Mouse (Mus musculus) forebrain, embryonic 12.5 days (tissue): Measurements from ENCODE around the gene Pfpl. TPM values are rescaled to one million over a fixed set of nuclear protein-coding genes. Genes with fewer than 3 reads are reported as not detected.
A peak's percentile ranks its signal among the peaks of the same experiment; 100 is the strongest.

Source experiments
- ATAC-seq: fragments of 200-750 bp; cut with Nextera tagmentation; 2 replicates; pipeline ENCODE4 v1.8.0; 2017; ENCODE audit warnings: moderate TSS enrichment; ENCODE audit not compliant: low FRiP score
- H3K27ac ChIP-seq: fragments of 300-500 bp; sonication (generic); 2 replicates; pipeline ENCODE4 v1.5.1; 2016; ENCODE audit warnings: mild to moderate bottlenecking
- H3K27me3 ChIP-seq: fragments of 300-500 bp; sonication (generic); 2 replicates; pipeline ENCODE4 v1.6.1; 2016; ENCODE audit warnings: mild to moderate bottlenecking
- H3K36me3 ChIP-seq: fragments of 300-500 bp; sonication (generic); replicated peaks from 2 replicates; pipeline ENCODE4 v1.6.1; 2016; ENCODE audit warnings: mild to moderate bottlenecking
- H3K4me1 ChIP-seq: fragments of 300-500 bp; sonication (generic); 2 replicates; pipeline ENCODE4 v1.6.1; 2016
- H3K4me2 ChIP-seq: fragments of 300-500 bp; sonication (generic); 2 replicates; pipeline ENCODE4 v1.6.1; 2016; ENCODE audit warnings: mild to moderate bottlenecking, moderate library complexity
- H3K4me3 ChIP-seq: fragments of 300-500 bp; sonication (generic); replicated peaks from 2 replicates; pipeline ENCODE4 v1.5.1; 2016; ENCODE audit warnings: mild to moderate bottlenecking
- H3K9ac ChIP-seq: fragments of 300-500 bp; sonication (generic); 2 replicates; pipeline ENCODE4 v1.6.1; 2016; ENCODE audit warnings: mild to moderate bottlenecking
- H3K9me3 ChIP-seq: fragments of 300-500 bp; sonication (generic); 2 replicates; pipeline ENCODE4 v1.6.1; 2016
- WGBS: fragments of 180-500 bp; shearing (Covaris S2); methylation state at CpG from one replicate; pipeline ENCODE4 v1.1.7; 2016; 5-methylcytosine and 5-hydroxymethylcytosine counted together
- polyA plus RNA-seq: library from polyadenylated mRNA; unstranded; fragments of >200 nt; fragmentation: Nextera tagmentation; extraction: Ambion mirVana; gene quantifications from 2 replicates; pipeline ENCODE4 v1.2.1, GENCODE M21; 2016

Pfpl gene
- polyA plus RNA-seq: not detected in 2 replicates

DNA sequence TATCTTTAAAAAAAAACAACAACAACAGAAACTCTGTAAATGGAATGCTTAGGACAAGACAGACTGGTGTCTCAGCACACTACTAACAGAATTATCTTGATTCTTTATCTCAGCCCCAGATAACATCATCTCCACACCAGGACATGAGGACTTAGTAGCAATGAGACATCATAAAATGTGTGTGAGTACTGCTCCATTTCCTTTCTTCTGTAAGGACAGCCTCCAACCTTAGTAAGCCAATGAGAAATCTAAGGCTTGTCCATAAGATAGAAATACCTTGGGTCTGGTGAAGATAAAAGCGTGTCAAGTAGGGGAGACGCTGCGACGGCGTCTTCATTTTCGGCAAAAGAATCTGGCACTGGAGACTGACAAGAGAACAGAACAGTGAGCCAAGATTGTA is at the start of gene Pfpl:
TSS of gene Pfpl (plus strand) at position 301 of the 400 bp plus-strand sequence.
- no peak for ATAC-seq
- no peaks in the 10 kb centered on the region for H3K27me3 ChIP-seq
- H3K9ac ChIP-seq: no peak within 1 kb of the TSS
- H3K4me2 ChIP-seq: no peak within 1 kb of the TSS
- H3K4me3 ChIP-seq: no peak within 1 kb of the TSS
- H3K27ac ChIP-seq: no peak within 1 kb of the TSS
- no peaks in the 10 kb centered on the region for H3K4me1 ChIP-seq
- 95% methylated on average over 6 of the region's 6 CpGs for WGBS
- H3K36me3 ChIP-seq: no peaks in the 10 kb centered on the region
- H3K9me3 ChIP-seq: no peaks in the 10 kb centered on the region

DNA sequence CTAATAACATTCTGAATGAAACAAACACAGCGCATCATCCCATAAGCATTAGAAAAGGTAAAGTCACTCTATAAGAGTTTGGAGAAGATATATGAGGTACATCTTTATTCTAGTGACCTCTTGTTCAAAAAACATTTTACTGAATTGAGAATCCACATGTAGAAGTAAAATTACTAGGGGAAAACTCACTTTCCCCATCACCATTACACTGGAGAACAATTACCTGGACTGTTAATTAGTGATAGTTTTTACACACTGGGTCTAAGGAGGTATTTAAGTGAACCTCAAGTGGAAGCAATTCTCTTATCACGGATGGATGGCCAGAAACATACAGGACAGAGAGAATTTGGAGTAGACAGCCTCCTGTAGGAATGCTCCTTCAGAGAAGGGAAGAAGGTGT is 40.7 kb upstream of the Pfpl start, which contains the start of gene Olfr1440:
TSS of gene Olfr1440 (plus strand) at position 301 of the 400 bp plus-strand sequence.
- 81% methylated on average over 2 of the region's 2 CpGs for WGBS
- H3K27me3 ChIP-seq: no peaks in the 10 kb centered on the region

DNA sequence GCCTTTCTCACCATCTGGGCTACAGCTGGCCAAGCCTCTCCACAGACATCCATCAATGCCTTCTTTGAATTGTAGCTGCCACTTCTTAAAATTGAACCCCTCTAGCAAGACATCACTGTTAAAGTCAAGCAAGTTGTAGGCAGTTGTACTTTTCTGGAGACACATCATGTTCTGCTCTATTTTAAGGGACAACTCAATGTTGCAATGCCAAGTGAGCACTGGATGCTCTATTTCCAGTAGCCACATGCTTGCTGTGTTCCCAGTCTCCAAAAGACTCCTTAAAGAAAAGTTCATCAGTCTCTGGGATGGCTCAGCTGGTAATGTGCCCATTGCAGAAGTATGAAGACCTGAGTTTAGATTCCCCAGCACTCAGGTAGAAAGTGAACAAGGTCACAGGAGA is 14.0 kb upstream of the Pfpl start:
- Histone ChIP-seq H3K27me3 (no peaks in the 10 kb centered on the region), H3K9ac (no peak overlapping the region), H3K36me3 (no peaks in the 10 kb centered on the region), H3K4me2 (no peak overlapping the region), H3K4me3 (no peak overlapping the region), H3K27ac (no peak overlapping the region), H3K9me3 (no peaks in the 10 kb centered on the region), H3K4me1 (no peaks in the 10 kb centered on the region)
- ATAC-seq: no peak

More for the DNA sequence above, 40.7 kb upstream of the Pfpl start, which contains the start of gene Olfr1440:
- H3K4me2 ChIP-seq: no peak within 1 kb of the TSS
- ATAC-seq: no peak
- no peak within 1 kb of the TSS for H3K9ac ChIP-seq
- no peak within 1 kb of the TSS for H3K4me3 ChIP-seq
- no peaks in the 10 kb centered on the region for H3K4me1 ChIP-seq
- no peaks in the 10 kb centered on the region for H3K36me3 ChIP-seq
- H3K27ac ChIP-seq: no peak within 1 kb of the TSS
- H3K9me3 ChIP-seq: no peaks in the 10 kb centered on the region

DNA sequence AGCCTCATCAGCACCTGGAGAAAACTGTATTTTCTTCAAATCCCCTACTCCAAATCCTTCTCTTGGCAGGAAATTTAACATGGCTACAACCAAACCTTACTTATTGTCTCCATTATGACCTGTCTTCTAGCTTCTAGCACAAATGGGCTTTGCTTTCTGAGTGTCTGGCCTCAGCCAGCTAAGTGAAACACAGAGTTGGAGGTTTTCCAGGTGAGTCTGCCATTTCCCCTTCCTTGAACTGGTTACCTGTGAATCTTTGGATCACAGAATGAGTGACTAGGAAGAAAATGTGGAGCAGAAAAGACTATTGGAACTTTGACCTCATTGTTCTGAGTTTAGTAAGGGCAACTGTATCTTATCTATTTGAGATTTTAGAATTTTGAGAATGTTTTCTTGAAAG is 10.3 kb upstream of the Pfpl start, which contains the start of gene Olfr1441:
TSS of gene Olfr1441 (plus strand) at position 73 of the 400 bp plus-strand sequence.
- no peaks in the 10 kb centered on the region for H3K27me3 ChIP-seq
- no peak for ATAC-seq
- no peak within 1 kb of the TSS for H3K4me2 ChIP-seq
- no peaks in the 10 kb centered on the region for H3K36me3 ChIP-seq
- no peak within 1 kb of the TSS for H3K27ac ChIP-seq
- H3K4me1 ChIP-seq: no peaks in the 10 kb centered on the region
- no peak within 1 kb of the TSS for H3K4me3 ChIP-seq
- no peak within 1 kb of the TSS for H3K9ac ChIP-seq
- H3K9me3 ChIP-seq: no peaks in the 10 kb centered on the region

DNA sequence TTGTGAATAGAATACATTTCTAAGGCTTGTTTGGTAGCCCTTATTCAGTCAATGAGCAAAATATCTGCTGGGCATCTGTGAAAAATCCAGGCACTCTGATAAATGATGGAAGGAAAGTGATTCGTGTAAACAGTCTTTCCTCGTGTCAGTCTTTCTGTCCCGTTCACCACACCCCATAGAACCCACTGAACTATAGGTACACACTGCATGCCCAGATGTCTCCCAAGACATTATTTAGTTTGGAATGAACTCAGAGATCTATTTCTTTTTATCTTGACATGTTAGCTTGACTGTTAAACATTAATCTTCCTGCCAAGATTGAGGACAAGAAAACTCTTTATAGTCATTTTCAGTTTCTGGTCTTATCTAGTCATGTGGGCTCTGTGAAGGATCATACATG is 9.4 kb upstream of the Pfpl start:
- no peak for ATAC-seq
- Histone ChIP-seq H3K9me3 (no peaks in the 10 kb centered on the region), H3K36me3 (no peaks in the 10 kb centered on the region), H3K27ac (no peak overlapping the region), H3K9ac (no peak overlapping the region), H3K27me3 (no peaks in the 10 kb centered on the region), H3K4me2 (no peak overlapping the region), H3K4me3 (no peak overlapping the region), H3K4me1 (no peaks in the 10 kb centered on the region)
- 83% methylated on average over 3 of the region's 3 CpGs for WGBS

DNA sequence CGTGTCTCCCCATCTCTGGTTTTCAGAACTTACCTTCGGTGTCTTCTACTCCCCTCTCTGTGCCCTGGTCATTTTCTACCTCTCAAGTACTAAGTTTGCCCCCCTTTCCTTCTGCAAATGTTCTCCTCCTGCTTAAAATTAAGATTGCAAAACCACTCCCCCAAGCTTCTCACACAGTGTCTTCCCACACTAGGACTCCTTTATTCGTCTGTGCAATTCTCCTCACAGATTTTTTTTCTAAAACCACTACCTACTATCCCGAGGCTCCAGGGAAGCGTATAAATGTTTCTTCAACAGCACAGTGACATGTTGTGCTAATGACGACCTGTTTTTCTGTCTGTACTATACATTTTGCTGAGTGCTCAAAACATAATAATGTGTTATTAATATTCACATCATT is 7.2 kb upstream of the Pfpl start:
- no peak overlapping the region for H3K9ac ChIP-seq
- 82% methylated on average over 6 of the region's 6 CpGs for WGBS
- no peak overlapping the region for H3K4me3 ChIP-seq
- no peaks in the 10 kb centered on the region for H3K4me1 ChIP-seq
- H3K36me3 ChIP-seq: no peaks in the 10 kb centered on the region
- H3K27me3 ChIP-seq: no peaks in the 10 kb centered on the region
- no peak overlapping the region for H3K4me2 ChIP-seq
- no peaks in the 10 kb centered on the region for H3K9me3 ChIP-seq
- no peak for ATAC-seq
- no peak overlapping the region for H3K27ac ChIP-seq

DNA sequence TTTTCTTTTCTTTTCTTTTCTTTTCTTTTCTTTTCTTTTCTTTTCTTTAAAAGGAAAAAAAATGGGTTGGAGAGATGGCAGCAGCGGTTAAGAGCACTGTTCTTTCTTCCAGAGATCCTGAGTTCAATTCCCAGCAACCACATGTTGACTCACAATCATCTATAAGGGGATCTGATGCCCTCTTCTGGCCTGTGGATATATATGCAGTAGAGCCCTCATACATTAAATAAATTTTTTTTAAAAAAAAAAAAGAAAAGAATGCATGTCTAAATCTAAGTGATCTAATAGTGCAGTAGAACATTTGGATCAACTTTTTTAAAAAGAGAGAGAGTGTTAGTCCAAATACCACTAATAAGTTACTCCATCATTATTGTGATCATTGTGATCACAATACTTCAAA is 6.0 kb upstream of the Pfpl start:
- no peaks in the 10 kb centered on the region for H3K4me1 ChIP-seq
- WGBS: 89% methylated on average over 1 of the region's 1 CpGs
- H3K9me3 ChIP-seq: no peaks in the 10 kb centered on the region
- no peak for ATAC-seq
- H3K27me3 ChIP-seq: no peaks in the 10 kb centered on the region
- H3K27ac ChIP-seq: no peak overlapping the region
- no peak overlapping the region for H3K4me2 ChIP-seq
- no peak overlapping the region for H3K9ac ChIP-seq
- no peaks in the 10 kb centered on the region for H3K36me3 ChIP-seq
- no peak overlapping the region for H3K4me3 ChIP-seq

DNA sequence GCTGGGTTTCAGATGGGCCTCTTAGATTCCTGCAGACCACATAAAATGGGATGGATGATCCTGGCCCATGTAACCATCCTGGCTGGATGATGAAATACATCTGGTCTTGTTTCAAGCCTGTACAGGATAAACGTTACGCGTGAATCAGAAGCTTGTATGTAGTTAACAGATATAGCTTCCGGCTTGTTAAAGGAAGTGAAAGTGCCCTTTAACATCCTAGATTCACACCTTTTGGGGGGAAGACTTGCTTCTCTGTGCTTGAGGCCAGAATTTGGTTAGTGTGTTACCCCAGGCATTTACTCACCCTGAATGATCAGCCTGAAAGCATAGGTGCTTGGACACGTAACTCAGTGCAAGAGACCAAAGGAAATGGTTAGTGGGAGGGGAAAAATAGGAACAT is 604 bp upstream of the Pfpl start:
- Histone ChIP-seq H3K27me3 (no peaks in the 10 kb centered on the region), H3K9ac (no peak overlapping the region), H3K9me3 (no peaks in the 10 kb centered on the region), H3K4me2 (no peak overlapping the region), H3K27ac (no peak overlapping the region), H3K36me3 (no peaks in the 10 kb centered on the region), H3K4me3 (no peak overlapping the region), H3K4me1 (no peaks in the 10 kb centered on the region)
- no peak for ATAC-seq
- WGBS: 88% methylated on average over 5 of the region's 5 CpGs

DNA sequence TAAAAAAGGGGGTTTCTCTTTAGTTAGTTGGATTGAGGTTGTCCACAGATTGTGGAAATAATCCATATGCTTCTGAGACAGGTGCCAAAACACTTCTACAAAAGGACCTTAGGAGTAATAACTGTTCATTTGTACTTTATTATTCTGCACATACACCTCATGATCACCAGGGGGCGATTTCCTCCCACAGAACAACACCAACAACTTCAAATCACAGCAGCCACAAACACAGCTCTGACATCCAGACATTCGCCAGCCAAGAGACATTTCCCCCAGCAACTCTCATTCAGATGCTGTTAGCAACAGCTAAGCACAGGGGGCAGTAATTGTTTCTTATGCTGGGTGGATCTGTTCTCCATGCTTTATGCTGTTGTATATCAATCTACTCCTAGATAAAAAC is 5.3 kb downstream of the Pfpl start:
- ATAC-seq: peak; percentile 71; the same call in 1 of the 2 replicates
- Histone ChIP-seq H3K4me2 (no peak overlapping the region), H3K27ac (no peak overlapping the region), H3K36me3 (no peaks in the 10 kb centered on the region), H3K4me1 (no peaks in the 10 kb centered on the region), H3K4me3 (no peak overlapping the region), H3K27me3 (no peaks in the 10 kb centered on the region), H3K9ac (no peak overlapping the region), H3K9me3 (no peaks in the 10 kb centered on the region)
- 5% methylated on average over 2 of the region's 2 CpGs for WGBS

DNA sequence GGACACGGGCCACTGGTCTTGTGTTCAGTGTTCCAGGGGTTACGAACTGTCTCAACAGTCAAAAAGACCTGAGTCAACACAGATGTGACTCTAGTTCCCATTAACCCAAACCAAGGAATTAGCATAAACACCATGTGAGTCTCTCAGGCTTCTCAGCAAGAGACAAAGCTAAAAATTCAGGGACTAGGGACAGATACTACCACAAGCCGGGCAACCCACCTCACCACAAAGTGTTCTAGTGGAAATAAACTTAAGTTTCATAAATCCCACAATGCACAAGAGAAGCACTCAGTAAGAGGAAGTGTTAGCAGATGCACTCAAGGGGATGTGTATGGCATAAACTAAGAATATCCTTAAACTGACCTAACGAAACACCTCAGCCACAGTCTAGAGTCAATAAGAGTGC is 7.3 kb downstream of the Pfpl start:
- Histone ChIP-seq H3K4me1 (no peaks in the 10 kb centered on the region), H3K27me3 (no peaks in the 10 kb centered on the region), H3K27ac (no peak overlapping the region), H3K36me3 (no peaks in the 10 kb centered on the region), H3K4me2 (no peak overlapping the region), H3K9ac (no peak overlapping the region), H3K9me3 (no peaks in the 10 kb centered on the region), H3K4me3 (no peak overlapping the region)
- WGBS: 85% methylated on average over 4 of the region's 4 CpGs
- no peak for ATAC-seq

DNA sequence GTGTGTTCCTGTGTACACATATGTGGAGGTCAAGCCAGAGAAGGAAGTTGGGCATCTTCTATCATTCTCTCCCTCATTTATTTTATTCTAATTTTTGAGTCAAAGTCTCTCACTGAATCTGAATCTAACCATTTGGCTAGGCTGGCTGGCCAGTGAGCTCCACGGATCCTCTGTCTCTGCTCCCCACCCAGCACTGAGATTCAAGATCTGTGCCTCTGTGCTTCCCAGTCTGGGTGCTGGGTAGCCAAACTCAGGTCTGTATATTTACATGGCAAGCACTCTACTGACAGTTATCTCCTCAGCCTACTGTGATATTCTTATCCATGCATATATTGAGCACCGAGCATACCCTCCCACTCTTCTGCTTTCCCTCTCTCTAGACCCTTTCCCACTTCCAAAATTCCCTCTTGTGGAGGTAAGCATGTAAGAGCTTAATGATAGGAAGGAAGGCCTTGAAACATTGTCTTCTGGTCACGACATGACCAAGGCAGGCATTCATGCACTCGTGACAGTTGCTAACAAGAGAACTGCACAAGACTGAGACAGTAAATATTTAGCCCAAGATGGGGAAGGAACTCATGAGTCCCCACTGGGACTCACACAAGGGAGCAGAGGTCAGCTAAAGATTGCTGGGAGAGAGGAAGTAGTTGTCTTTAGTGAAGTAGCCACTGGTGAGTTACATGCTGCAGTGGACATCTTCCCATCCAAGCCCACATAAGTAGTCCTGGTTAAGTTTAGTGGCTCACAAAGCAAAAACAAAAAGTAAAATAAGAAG is 8.2 kb downstream of the Pfpl start:
- Histone ChIP-seq H3K36me3 (no peaks in the 10 kb centered on the region), H3K27ac (no peak overlapping the region), H3K9ac (no peak overlapping the region), H3K4me1 (no peaks in the 10 kb centered on the region), H3K4me3 (no peak overlapping the region), H3K9me3 (no peaks in the 10 kb centered on the region), H3K4me2 (no peak overlapping the region), H3K27me3 (no peaks in the 10 kb centered on the region)
- ATAC-seq: no peak
- 91% methylated on average over 4 of the region's 4 CpGs for WGBS

DNA sequence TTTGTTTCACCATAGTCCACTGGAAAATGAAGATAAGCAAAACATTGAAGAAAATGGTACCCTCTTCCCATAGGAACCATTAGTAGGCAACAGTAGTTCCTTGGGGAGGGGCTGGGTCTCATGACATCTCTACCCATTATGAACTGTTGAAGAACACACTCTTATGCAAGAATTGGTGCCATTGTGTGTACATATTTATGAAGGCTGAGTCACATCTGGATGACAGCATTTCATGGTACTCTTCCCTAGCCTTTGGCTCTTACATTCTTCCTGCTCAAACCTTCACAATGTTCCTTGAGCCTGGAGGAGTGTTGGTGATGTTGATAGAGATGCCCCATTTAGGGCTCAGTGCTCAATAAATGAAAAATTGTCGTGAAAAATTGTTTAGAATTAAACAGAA is 11.9 kb downstream of the Pfpl start:
- Histone ChIP-seq H3K4me2 (no peak overlapping the region), H3K27me3 (no peaks in the 10 kb centered on the region), H3K9me3 (no peaks in the 10 kb centered on the region), H3K36me3 (no peaks in the 10 kb centered on the region), H3K4me3 (no peak overlapping the region), H3K9ac (no peak overlapping the region), H3K4me1 (no peaks in the 10 kb centered on the region), H3K27ac (no peak overlapping the region)
- ATAC-seq: no peak
- WGBS: 67% methylated on average over 1 of the region's 1 CpGs

DNA sequence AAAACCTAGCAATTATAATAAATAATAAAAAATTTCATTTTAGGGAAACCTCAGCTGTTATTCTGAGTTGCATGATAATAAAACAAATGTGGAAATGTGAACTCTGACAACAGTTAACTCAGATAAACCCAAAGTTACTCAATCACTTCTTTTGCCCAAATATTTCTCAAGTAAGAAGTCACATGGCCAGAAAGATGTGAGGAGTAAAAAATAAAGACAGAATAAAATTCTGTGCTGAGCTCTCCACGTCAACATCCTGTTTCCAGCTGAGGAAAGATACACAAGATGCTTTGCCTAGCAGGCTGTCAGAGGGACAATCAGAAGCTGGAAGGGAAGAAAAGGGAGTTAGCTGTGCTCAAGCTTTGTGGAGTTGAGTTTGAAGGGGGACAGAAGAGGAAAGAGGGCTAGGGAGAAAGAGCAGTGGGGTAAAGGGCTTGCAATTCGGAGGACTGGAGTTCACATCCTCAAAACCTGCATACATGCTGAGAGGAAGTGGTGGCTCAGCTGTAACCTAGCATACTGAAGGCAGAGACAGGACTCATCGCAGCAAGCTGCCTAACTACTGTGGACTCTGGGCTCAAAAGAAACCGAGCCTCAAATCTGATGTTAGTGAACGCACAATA is 12.5 kb downstream of the Pfpl start:
- Histone ChIP-seq H3K27ac (no peak overlapping the region), H3K4me1 (no peaks in the 10 kb centered on the region), H3K9me3 (no peaks in the 10 kb centered on the region), H3K9ac (no peak overlapping the region), H3K27me3 (no peaks in the 10 kb centered on the region), H3K4me2 (no peak overlapping the region), H3K36me3 (no peaks in the 10 kb centered on the region), H3K4me3 (no peak overlapping the region)
- ATAC-seq: no peak
- WGBS: 69% methylated on average over 5 of the region's 5 CpGs
